Mouse (Mus musculus) embryonic fibroblast, embryonic 13.5 days (primary cell): ENCODE data around the gene Prrc2a.

Source experiments
- CTCF ChIP-seq: IDR thresholded peaks from 2 replicates; pipeline ENCODE4 v1.5.1; 2011; ENCODE audit warnings: mild to moderate bottlenecking, control low read depth, low read length, moderate library complexity, borderline replicate concordance; ENCODE audit not compliant: insufficient read depth
- POLR2A ChIP-seq: IDR thresholded peaks from 2 replicates; pipeline ENCODE4 v1.6.1; 2011; ENCODE audit warnings: low read depth, mild to moderate bottlenecking, control low read depth, low read length, moderate library complexity

- TF ChIP-seq POLR2A (no peak), CTCF (no peak)
These were observed 15.4 kb upstream of the Prrc2a start for GRCm38 (mm10) chr17:35180093-35180492.
